Mouse (Mus musculus) embryonic fibroblast, embryonic 13.5 days (primary cell): ENCODE data around the gene Stpg2. TPM values are rescaled to one million over a fixed set of nuclear protein-coding genes. Genes with fewer than 3 reads are reported as not detected.
"Not testable (repeated sequence)": the region's sequence is repeated elsewhere in the genome, so short reads cannot be mapped to it uniquely, and the experiment has no call there.

Experiments used
- H3K27ac ChIP-seq: 2 replicates; pipeline ENCODE4 v1.5.1; 2012; ENCODE audit warnings: low read length, control low read depth, inconsistent platforms; ENCODE audit not compliant: insufficient read depth
- H3K4me1 ChIP-seq: 2 replicates; pipeline ENCODE4 v1.6.1; 2011; ENCODE audit warnings: low read length; ENCODE audit not compliant: control insufficient read depth, insufficient read depth
- H3K4me3 ChIP-seq: 2 replicates; pipeline ENCODE4 v1.5.1; 2011; ENCODE audit warnings: mild to moderate bottlenecking, control low read depth, low read length; ENCODE audit not compliant: insufficient read depth
- CTCF ChIP-seq: IDR thresholded peaks from 2 replicates; pipeline ENCODE4 v1.5.1; 2011; ENCODE audit warnings: mild to moderate bottlenecking, control low read depth, low read length, moderate library complexity, borderline replicate concordance; ENCODE audit not compliant: insufficient read depth
- POLR2A ChIP-seq: IDR thresholded peaks from 2 replicates; pipeline ENCODE4 v1.6.1; 2011; ENCODE audit warnings: low read depth, mild to moderate bottlenecking, control low read depth, low read length, moderate library complexity
- polyA plus RNA-seq: library from polyadenylated mRNA; stranded (reverse); fragments of >200 nt; gene quantifications from 2 replicates; pipeline ENCODE4 v1.2.4, GENCODE M21; 2011; ENCODE audit warnings: low read depth; ENCODE audit not compliant: missing spikeins, insufficient read length

The Stpg2 gene
- polyA plus RNA-seq, 1 experiment: not detected

- Histone ChIP-seq H3K27ac (no peak overlapping the region), H3K4me3 (no peak overlapping the region), H3K4me1 (no peaks in the 10 kb centered on the region)
- TF ChIP-seq CTCF: no peak
- TF ChIP-seq POLR2A: no peak
Observed at GRCm38 (mm10) chr3:139216945-139217344, 11.5 kb downstream of the Stpg2 start.

- Histone ChIP-seq H3K27ac (no peak overlapping the region), H3K4me3 (no peak overlapping the region), H3K4me1 (no peaks in the 10 kb centered on the region)
- TF ChIP-seq POLR2A (no peak), CTCF (no peak)
Observed at GRCm38 (mm10) chr3:139225123-139225522, 19.6 kb downstream of the Stpg2 start.

- Histone ChIP-seq H3K4me3 (no peak overlapping the region), H3K4me1 (no peaks in the 10 kb centered on the region), H3K27ac (no peak overlapping the region)
- TF ChIP-seq POLR2A: no peak
- no peak for TF ChIP-seq CTCF
Observed at GRCm38 (mm10) chr3:139226811-139227210, 21.3 kb downstream of the Stpg2 start.

- Histone ChIP-seq H3K4me3 (no peak overlapping the region), H3K27ac (no peak overlapping the region), H3K4me1 (no peaks in the 10 kb centered on the region)
- no peak for TF ChIP-seq POLR2A
- TF ChIP-seq CTCF: no peak
Observed at GRCm38 (mm10) chr3:139245219-139245618, 39.7 kb downstream of the Stpg2 start.

- Histone ChIP-seq H3K4me1 (no peaks in the 10 kb centered on the region), H3K4me3 (no peak overlapping the region), H3K27ac (no peak overlapping the region)
- TF ChIP-seq CTCF (no peak), POLR2A (no peak)
Observed at GRCm38 (mm10) chr3:139246508-139246907, 41.0 kb downstream of the Stpg2 start.

GRCm38 (mm10) chr3:139262359-139262758 lies 56.9 kb downstream of the Stpg2 start:
- not testable (repeated sequence) for H3K4me1 ChIP-seq, H3K27ac ChIP-seq, H3K4me3 ChIP-seq

- H3K4me1 ChIP-seq: no peaks in the 10 kb centered on the region
- TF ChIP-seq CTCF: no peak
- no peak for TF ChIP-seq POLR2A
- H3K27ac ChIP-seq: no peak overlapping the region
- no peak overlapping the region for H3K4me3 ChIP-seq
Observed at GRCm38 (mm10) chr3:139297909-139298308, 92.4 kb downstream of the Stpg2 start.

GRCm38 (mm10) chr3:139308078-139308809 lies 102.8 kb downstream of the Stpg2 start:
- no peak overlapping the region for H3K27ac ChIP-seq
- no peaks in the 10 kb centered on the region for H3K4me1 ChIP-seq
- TF ChIP-seq CTCF (no peak), POLR2A (no peak)
- no peak overlapping the region for H3K4me3 ChIP-seq

- H3K4me3 ChIP-seq: no peak overlapping the region
- no peaks in the 10 kb centered on the region for H3K4me1 ChIP-seq
- TF ChIP-seq CTCF (no peak), POLR2A (no peak)
- H3K27ac ChIP-seq: no peak overlapping the region
Observed at GRCm38 (mm10) chr3:139311721-139312120, 106.2 kb downstream of the Stpg2 start.

GRCm38 (mm10) chr3:139380494-139380893 lies 175.0 kb downstream of the Stpg2 start:
- Histone ChIP-seq H3K27ac (no peak overlapping the region), H3K4me3 (no peak overlapping the region), H3K4me1 (no peaks in the 10 kb centered on the region)
- TF ChIP-seq CTCF (no peak), POLR2A (no peak)
